Mouse (Mus musculus): ENCODE results near the gene Speer4e. TPM values are rescaled to one million over a fixed set of nuclear protein-coding genes. Genes with fewer than 3 reads are reported as not detected.
"Not testable (repeated sequence)": the region's sequence is repeated elsewhere in the genome, so short reads cannot be mapped to it uniquely, and the experiment has no call there.

The Speer4e gene
- total RNA-seq, 2 experiments from 2014 or later = not detected

- DNase-seq (ENCODE audit: extremely low spot score in 1 of 2, low spot score in 2 of 2); intact Hi-C loops (cut with DNase I): not testable (repeated sequence)
Measured at GRCm38 (mm10) chr5:14903539-14903938, 34.7 kb downstream of the Speer4e start.

- no peak for DNase-seq (ENCODE audit: extremely low spot score in 1 of 2, low spot score in 2 of 2)
- intact Hi-C loops (cut with DNase I) = no loop called here
Measured at GRCm38 (mm10) chr5:14892242-14892641, 46.0 kb downstream of the Speer4e start.

GRCm38 (mm10) chr5:14885291-14885690 lies 52.9 kb downstream of the Speer4e start:
- DNase-seq (ENCODE audit: extremely low spot score in 1 of 2, low spot score in 2 of 2); intact Hi-C loops (cut with DNase I): not testable (repeated sequence)

Other genes starting within 250 kb of the Speer4e start
- gene Gm9758, start 23.5 kb downstream of the Speer4e start, total RNA-seq (2021) = not detected
- gene Gm10354, start 40.5 kb upstream of the Speer4e start, total RNA-seq (2021) = not detected
- gene Gm17019, start 94.6 kb upstream of the Speer4e start, total RNA-seq (2021) = not detected

Measured in left cerebral cortex, postnatal 10 days (tissue).